9 mouse cellular contexts compared by ENCODE assay signal in the genomic region with DNA sequence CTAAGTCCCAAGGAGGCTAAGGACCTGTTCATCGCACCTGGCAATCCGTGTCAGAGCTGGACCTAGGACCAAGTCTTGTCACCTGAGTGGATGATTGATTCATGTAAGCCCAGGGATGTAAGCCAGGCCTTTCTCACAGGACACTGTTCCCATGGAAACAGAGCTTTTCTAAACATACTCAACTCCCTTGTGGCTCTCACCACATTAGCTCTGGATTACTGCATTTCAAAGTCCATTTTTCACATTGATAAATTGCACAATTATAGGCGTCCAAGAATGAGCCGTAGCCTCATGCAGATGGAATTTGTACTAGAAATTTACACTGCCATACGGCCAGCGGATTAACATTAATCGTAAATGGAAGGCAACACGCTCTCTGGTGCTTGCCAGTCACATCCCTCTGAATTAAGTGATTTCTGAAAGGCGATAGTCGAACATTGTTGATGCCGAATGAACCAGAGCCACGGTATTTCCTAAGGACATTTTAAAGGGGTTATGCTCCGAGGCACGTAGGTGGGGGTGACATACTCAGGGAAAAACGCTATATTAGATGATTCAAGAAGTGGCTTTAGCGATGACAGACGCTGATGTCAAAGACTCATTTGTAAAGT. TPM values are rescaled to one million over a fixed set of nuclear protein-coding genes. Genes with fewer than 3 reads are reported as not detected.
DNase-seq lines count a peak whose midpoint lies in the region; ATAC-seq and TF ChIP-seq lines count a peak whose summit lies in the region.
"Had no signal": no experiment of that assay in that cellular context is flagged by ENCODE, and none has a peak within 500 bp of the region (broad histone marks: within the 10 kb centered on the region; RNA-seq: fewer than 3 reads in every experiment).

No protein-coding gene starts in this region.

- WGBS in forebrain, embryonic 16.5 days: 19% methylated on average over 17 of the region's 17 CpGs
- 17% methylated on average over 17 of the region's 17 CpGs for WGBS in midbrain, embryonic 16.5 days

- in situ Hi-C loops in Patski (cut with MboI; ENCODE audit: low pct_unique_long_range_greater_than_20kb): loop anchor here (5.0 kb wide), 1 partner anchor 127 kb away; no protein-coding TSS in a partner anchor

- intact Hi-C loops in gastrocnemius, adult 2 months (cut with DNase I): no loop called here
- intact Hi-C loops in left cerebral cortex, adult 2 months (cut with DNase I): no loop called here

- no peak overlapping the region for H3K9ac ChIP-seq in forebrain, embryonic 16.5 days (replicated peaks; ENCODE audit: low read depth, low read length)
- H3K9ac ChIP-seq in midbrain, embryonic 16.5 days (ENCODE audit: low read depth, low read length): 0 out of 2 replicates have a peak overlapping the region, but pooled peaks have one; percentile 21

- no peak for TF ChIP-seq CTCF in gastrocnemius, adult 2 months (IDR thresholded peaks at IDR 0.05)
- TF ChIP-seq CTCF in Patski (IDR thresholded peaks at IDR 0.05): no peak
- TF ChIP-seq CTCF in left cerebral cortex, adult 2 months (IDR thresholded peaks at IDR 0.05): no peak

- H3K27me3 ChIP-seq in Patski: no peaks in the 10 kb centered on the region
- H3K27me3 ChIP-seq in forebrain, embryonic 16.5 days (replicated peaks; ENCODE audit: control insufficient read depth, insufficient read depth, low read length): no peaks in the 10 kb centered on the region
- no peaks in the 10 kb centered on the region for H3K27me3 ChIP-seq in midbrain, embryonic 16.5 days (ENCODE audit: control insufficient read depth, insufficient read depth, low read depth, low read length)

- H3K9me3 ChIP-seq in forebrain, embryonic 16.5 days (ENCODE audit: control insufficient read depth, low read length): no peaks in the 10 kb centered on the region
- no peaks in the 10 kb centered on the region for H3K9me3 ChIP-seq in midbrain, embryonic 16.5 days (replicated peaks; ENCODE audit: control insufficient read depth, low read length, poor library complexity, severe bottlenecking)

- ATAC-seq in Patski: peak; percentile 65
- ATAC-seq in forebrain, embryonic 16.5 days: peak; percentile 81
- peak; percentile 68 for ATAC-seq in midbrain, embryonic 16.5 days

- H3K36me3 ChIP-seq in forebrain, embryonic 16.5 days (ENCODE audit: control insufficient read depth, insufficient read depth): no peaks in the 10 kb centered on the region
- no peaks in the 10 kb centered on the region for H3K36me3 ChIP-seq in midbrain, embryonic 16.5 days (ENCODE audit: control insufficient read depth, insufficient read depth, low read length)

- H3K4me1 ChIP-seq in forebrain, embryonic 16.5 days (replicated peaks; ENCODE audit: control insufficient read depth, insufficient read depth, low read length): peaks cover 23% of the 10 kb centered on the region
- H3K4me1 ChIP-seq in midbrain, embryonic 16.5 days (ENCODE audit: control insufficient read depth, insufficient read depth, low read length): peaks cover 18% of the 10 kb centered on the region

- DNase-seq in gastrocnemius, adult 2 months: no peak
- no peak for DNase-seq in gastrocnemius, postnatal 25 days
- peak; percentile 85 for DNase-seq in Patski (ENCODE audit: low read depth, low spot score)
- DNase-seq in left cerebral cortex, adult 2 months (ENCODE audit: extremely low spot score in 1 of 2, low spot score in 2 of 2): no peak
- DNase-seq in urinary bladder, adult 2 months (ENCODE audit: low spot score): no peak
- DNase-seq in ovary, postnatal 14 days (ENCODE audit: low spot score): no peak
- DNase-seq: B cell, adult 2 months had no signal

- peak overlapping the region; percentile 17; the same call in 1 of the 2 replicates for H3K4me3 ChIP-seq in gastrocnemius, adult 2 months
- H3K4me3 ChIP-seq in forebrain, embryonic 16.5 days (replicated peaks; ENCODE audit: low read length): no peak overlapping the region
- H3K4me3 ChIP-seq in midbrain, embryonic 16.5 days (ENCODE audit: low read depth, low read length): no peak overlapping the region
- no peak overlapping the region for H3K4me3 ChIP-seq in left cerebral cortex, adult 2 months

- POLR2A ChIA-PET in Patski (lab: Charles Lee): interaction anchor here (0.6 to 1.7 kb wide), 7 partner anchors 18 to 132 kb away, joined by 3 to 5 read pairs (median 4); no protein-coding TSS in a partner anchor

- CTCF ChIA-PET in Patski (lab: Charles Lee): interaction anchor here (1.3 to 2.7 kb wide), 7 partner anchors 11 to 73 kb away, joined by 4 to 14 read pairs (median 6); no protein-coding TSS in a partner anchor

- peak overlapping the region; percentile 65 for H3K27ac ChIP-seq in gastrocnemius, adult 2 months
- H3K27ac ChIP-seq in forebrain, embryonic 16.5 days (ENCODE audit: low read length): peak overlapping the region; percentile 12; the same call in 1 of the 2 replicates
- peak overlapping the region; percentile 54 for H3K27ac ChIP-seq in midbrain, embryonic 16.5 days (ENCODE audit: low read length)
- H3K27ac ChIP-seq in left cerebral cortex, adult 2 months: no peak overlapping the region

- H3K4me2 ChIP-seq in forebrain, embryonic 16.5 days (ENCODE audit: low read length): peak overlapping the region; percentile 18
- H3K4me2 ChIP-seq in midbrain, embryonic 16.5 days (ENCODE audit: low read length): peak overlapping the region; percentile 38

RNA-seq across cellular contexts. Expression of a gene that starts 23.7 kb away (rescaled TPM):
- 10 to 100 TPM; 18.5 to 25.2 TPM for total RNA-seq in gastrocnemius, adult 2 months (2021)
- 10 to 100 TPM; 19.1 to 22.4 TPM for total RNA-seq in gastrocnemius, postnatal 25 days (2021)
- polyA plus RNA-seq in Patski (2021): 33.9 TPM
- 43.7 and 50.3 TPM in 2 replicates for polyA plus RNA-seq in forebrain, embryonic 16.5 days (2015; fragmentation: Nextera tagmentation; extraction: Ambion mirVana)
- polyA plus RNA-seq in midbrain, embryonic 16.5 days (2015; fragmentation: Nextera tagmentation; extraction: Ambion mirVana): 36.0 and 39.4 TPM in 2 replicates
- 10 to 100 TPM; 32.2 to 37.7 TPM for total RNA-seq in left cerebral cortex, adult 2 months (2021)
- polyA plus RNA-seq in urinary bladder, adult 2 months (2012; rRNA removed): 29.3 and 33.9 TPM in 2 replicates

RNA-seq across cellular contexts. Expression of a gene that starts 23.9 kb away (rescaled TPM):
- total RNA-seq in gastrocnemius, adult 2 months (2021): 100 to 1,000 TPM; 217 to 239 TPM
- 100 to 1,000 TPM; 186 to 188 TPM for total RNA-seq in gastrocnemius, postnatal 25 days (2021)
- polyA plus RNA-seq in Patski (2021): 113 TPM
- 109 and 111 TPM in 2 replicates for polyA plus RNA-seq in forebrain, embryonic 16.5 days (2015; fragmentation: Nextera tagmentation; extraction: Ambion mirVana)
- 116 and 126 TPM in 2 replicates for polyA plus RNA-seq in midbrain, embryonic 16.5 days (2015; fragmentation: Nextera tagmentation; extraction: Ambion mirVana)
- total RNA-seq in left cerebral cortex, adult 2 months (2021): 100 to 1,000 TPM in 1 of 2 experiments, 10 to 100 TPM in 1; 98.6 to 116 TPM
- 206 and 215 TPM in 2 replicates for polyA plus RNA-seq in urinary bladder, adult 2 months (2012; rRNA removed)
